Mouse (Mus musculus) yolk sac, embryonic 10.5 days (tissue): ENCODE data around the gene Stmn3.

Source experiments
- DNase-seq: peaks from one replicate; pipeline ENCODE4 v3.0.0-alpha.2; 2017; ENCODE audit warnings: low spot score

Gene Stmn3

GRCm38 (mm10) chr2:181314080-181314810 lies at the start of gene Stmn3:
Stmn3 (minus strand) TSS chr2:181314500.
- peak; percentile 67 for DNase-seq

GRCm38 (mm10) chr2:181363946-181364345 lies 49.6 kb upstream of the Stmn3 start:
- no peak for DNase-seq

- DNase-seq, result no peak
These were observed 42.5 kb upstream of the Stmn3 start for GRCm38 (mm10) chr2:181356780-181357179.

- no peak for DNase-seq
These were observed 28.5 kb upstream of the Stmn3 start for GRCm38 (mm10) chr2:181342766-181343165.

- no peak for DNase-seq
These were observed 26.1 kb upstream of the Stmn3 start for GRCm38 (mm10) chr2:181340426-181340825.

GRCm38 (mm10) chr2:181334023-181334422 lies 19.7 kb upstream of the Stmn3 start:
- DNase-seq, result peak; percentile 22

GRCm38 (mm10) chr2:181332542-181332941 lies 18.2 kb upstream of the Stmn3 start:
- no peak for DNase-seq

GRCm38 (mm10) chr2:181326098-181326497 lies 11.8 kb upstream of the Stmn3 start:
- no peak for DNase-seq

- no peak for DNase-seq
These were observed 7.8 kb upstream of the Stmn3 start for GRCm38 (mm10) chr2:181322136-181322535.

- no peak for DNase-seq
These were observed 5.8 kb upstream of the Stmn3 start for GRCm38 (mm10) chr2:181320103-181320499.

- peak; percentile 90 for DNase-seq
These were observed 5.2 kb upstream of the Stmn3 start, which contains the start of gene Rtel1 for GRCm38 (mm10) chr2:181319248-181320102. Rtel1 (plus strand) TSS chr2:181319739.

- peak; percentile 7 for DNase-seq
These were observed 788 bp downstream of the Stmn3 start for GRCm38 (mm10) chr2:181313344-181314079.

- DNase-seq, result no peak
These were observed 1.3 kb downstream of the Stmn3 start for GRCm38 (mm10) chr2:181313006-181313343.

- no peak for DNase-seq
These were observed 1.9 kb downstream of the Stmn3 start for GRCm38 (mm10) chr2:181312435-181312834.

- DNase-seq, result no peak
These were observed 7.0 kb downstream of the Stmn3 start for GRCm38 (mm10) chr2:181307144-181307804.

- DNase-seq, result no peak
These were observed 9.4 kb downstream of the Stmn3 start for GRCm38 (mm10) chr2:181304944-181305343.

GRCm38 (mm10) chr2:181302041-181302440 lies 12.3 kb downstream of the Stmn3 start:
- peak; percentile 49 for DNase-seq

GRCm38 (mm10) chr2:181290937-181291336 lies 23.4 kb downstream of the Stmn3 start:
- DNase-seq, result no peak

- no peak for DNase-seq
These were observed 25.6 kb downstream of the Stmn3 start for GRCm38 (mm10) chr2:181288691-181289090.

- DNase-seq, result peak; percentile 93
These were observed 26.3 kb downstream of the Stmn3 start, which contains the start of gene Gmeb2 for GRCm38 (mm10) chr2:181287958-181288350. Gmeb2 (minus strand) TSS chr2:181288035.

GRCm38 (mm10) chr2:181287338-181287957 lies 26.9 kb downstream of the Stmn3 start:
- DNase-seq, result peak; percentile 93
